Mouse (Mus musculus) ovary, adult 18-20 months (tissue): ENCODE measurements around the gene Rapgef5.

Experiments
- DNase-seq: peaks from one replicate; pipeline ENCODE4 v3.0.0; 2022; ENCODE audit warnings: low spot score, mixed read lengths

The Rapgef5 gene

DNA sequence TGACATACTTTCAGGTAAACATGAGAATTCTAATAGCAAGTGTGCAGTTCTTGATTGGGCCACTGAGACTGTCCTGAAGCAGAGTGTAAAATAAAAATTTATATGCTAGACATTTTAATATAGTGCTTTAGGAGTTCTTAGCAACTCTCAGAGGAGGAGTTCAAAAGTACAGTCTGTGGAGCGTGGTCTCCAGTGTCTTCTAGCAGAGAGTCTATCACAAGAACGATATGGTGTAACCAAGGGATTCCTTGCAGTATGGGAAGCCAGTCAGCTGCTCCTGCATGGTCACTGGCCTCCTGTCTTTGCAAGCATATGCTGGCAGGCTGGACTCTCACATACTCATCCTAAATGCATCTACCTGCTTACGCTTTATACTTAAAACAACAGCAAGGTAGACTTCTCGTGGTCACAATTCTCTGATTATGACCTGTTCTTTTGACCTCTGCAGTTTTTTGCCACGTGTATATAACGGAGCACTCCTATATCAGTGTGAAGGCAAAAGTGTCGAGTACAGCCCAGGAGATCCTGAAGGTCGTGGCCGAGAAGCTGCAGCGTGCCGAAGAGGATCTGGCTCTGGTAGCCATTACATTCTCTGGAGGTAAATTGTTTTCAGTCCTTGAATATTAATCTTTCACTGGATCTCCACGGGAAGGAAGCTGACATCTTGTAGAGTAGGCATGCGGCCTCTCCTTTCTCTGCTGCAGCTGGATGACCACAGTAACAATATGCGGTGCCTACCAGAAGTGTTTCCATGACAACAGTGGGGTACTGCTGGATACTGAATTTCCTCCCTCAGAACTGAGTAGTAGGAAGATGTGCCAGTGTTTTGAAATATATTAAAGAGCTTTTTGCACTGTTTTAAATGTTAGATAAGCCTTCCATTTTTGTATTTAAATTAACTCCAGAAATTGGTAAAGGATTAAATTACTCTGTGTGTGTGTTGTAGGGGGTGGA, 204.8 kb downstream of the Rapgef5 start:
- no peak for DNase-seq

- no peak for DNase-seq
Measured at GRCm38 (mm10) chr12:117721748-117722150, 205.5 kb downstream of the Rapgef5 start.

DNA sequence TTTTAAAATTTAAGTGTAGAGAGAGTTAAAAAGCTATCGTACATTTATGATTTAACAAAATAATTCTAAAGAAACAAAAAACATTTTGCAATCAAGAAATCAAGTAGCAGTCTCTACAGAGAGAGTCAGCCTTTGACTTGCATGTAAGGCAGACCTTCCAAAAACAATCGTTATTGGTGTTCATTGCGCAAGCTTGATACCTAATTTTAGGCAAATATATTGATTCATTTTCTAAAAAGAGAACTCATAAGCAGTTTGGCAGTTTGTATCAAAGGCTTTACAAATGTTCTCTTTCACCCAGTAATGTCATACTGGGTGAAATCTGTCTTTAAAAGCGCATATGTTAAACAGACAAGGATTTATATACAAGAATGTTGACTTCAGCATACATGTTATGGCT, 208.7 kb downstream of the Rapgef5 start:
- no peak for DNase-seq

GRCm38 (mm10) chr12:117727481-117728177, 211.3 kb downstream of the Rapgef5 start:
- no peak for DNase-seq

- DNase-seq: no peak
Measured at GRCm38 (mm10) chr12:117728178-117728611, 211.9 kb downstream of the Rapgef5 start.

- DNase-seq: no peak
Measured at GRCm38 (mm10) chr12:117733611-117734010, 217.3 kb downstream of the Rapgef5 start.

GRCm38 (mm10) chr12:117736130-117736529, 219.9 kb downstream of the Rapgef5 start:
- no peak for DNase-seq

- DNase-seq: no peak
Measured at GRCm38 (mm10) chr12:117736928-117737327, 220.6 kb downstream of the Rapgef5 start.

GRCm38 (mm10) chr12:117737332-117738031, 221.2 kb downstream of the Rapgef5 start:
- no peak for DNase-seq

DNA sequence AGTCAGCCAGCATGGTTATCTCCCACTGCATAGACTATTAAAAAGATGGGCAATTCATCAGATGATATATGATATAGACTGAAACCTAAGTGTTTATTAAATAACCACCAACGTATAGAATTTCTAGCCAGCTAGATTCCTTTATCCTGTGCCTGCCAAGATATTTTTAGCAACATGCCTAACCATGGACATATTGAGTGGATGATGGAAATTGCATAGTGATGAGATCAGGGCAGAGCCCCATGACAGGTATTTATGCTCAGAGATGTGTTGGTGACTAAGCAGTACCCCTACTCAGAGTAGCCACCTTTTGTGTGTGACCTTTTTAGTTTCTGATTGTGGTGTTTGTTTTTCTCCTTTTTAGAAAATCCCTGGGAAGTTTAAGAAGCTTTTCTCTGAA, 226.2 kb downstream of the Rapgef5 start:
- no peak for DNase-seq

DNA sequence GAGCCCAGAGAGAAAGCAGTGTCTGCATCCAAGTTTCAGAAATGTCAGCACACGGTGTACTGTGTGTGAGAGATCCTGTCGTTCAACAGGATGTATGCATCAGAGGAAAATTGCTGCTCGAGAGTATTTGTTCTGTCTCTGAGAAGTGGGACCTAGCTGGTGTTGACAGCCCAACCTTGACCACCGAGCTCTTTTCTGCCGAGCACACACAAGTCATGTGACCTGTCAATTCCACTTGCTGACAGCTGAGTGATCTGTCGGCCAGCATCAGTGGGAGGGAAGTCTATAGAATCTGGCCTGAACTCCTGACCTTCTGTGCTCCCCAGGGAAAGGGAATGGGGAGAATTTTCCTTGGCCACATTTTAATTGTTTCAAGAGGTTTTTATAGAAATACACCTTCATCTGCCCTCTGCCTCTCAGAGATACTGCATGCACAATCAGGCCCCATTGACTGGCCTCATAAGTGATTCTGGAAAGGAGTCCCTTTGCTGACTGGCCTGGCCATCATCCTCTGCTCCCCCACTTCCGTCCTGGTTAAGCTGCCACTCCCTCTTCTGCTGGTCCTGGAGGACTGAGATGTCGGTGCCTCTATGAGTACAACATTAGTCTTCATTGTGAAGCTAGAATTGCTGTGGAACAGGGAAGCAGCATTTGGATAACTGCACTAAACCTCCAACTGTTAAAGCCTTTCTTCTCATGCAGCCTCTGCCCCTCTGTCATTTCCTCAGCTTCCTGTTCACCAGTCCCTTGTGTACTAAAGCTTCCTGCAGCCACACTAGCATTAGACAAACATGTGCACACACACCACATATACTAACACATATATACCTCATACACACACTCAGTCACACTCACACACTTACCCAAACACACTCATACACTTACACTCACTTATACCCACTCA, 228.6 kb downstream of the Rapgef5 start:
- DNase-seq: no peak

GRCm38 (mm10) chr12:117746611-117747010, 230.3 kb downstream of the Rapgef5 start:
- no peak for DNase-seq

- DNase-seq: no peak
Measured at GRCm38 (mm10) chr12:117751045-117751444, 234.8 kb downstream of the Rapgef5 start.

GRCm38 (mm10) chr12:117751520-117752383, 235.5 kb downstream of the Rapgef5 start:
- no peak for DNase-seq

DNA sequence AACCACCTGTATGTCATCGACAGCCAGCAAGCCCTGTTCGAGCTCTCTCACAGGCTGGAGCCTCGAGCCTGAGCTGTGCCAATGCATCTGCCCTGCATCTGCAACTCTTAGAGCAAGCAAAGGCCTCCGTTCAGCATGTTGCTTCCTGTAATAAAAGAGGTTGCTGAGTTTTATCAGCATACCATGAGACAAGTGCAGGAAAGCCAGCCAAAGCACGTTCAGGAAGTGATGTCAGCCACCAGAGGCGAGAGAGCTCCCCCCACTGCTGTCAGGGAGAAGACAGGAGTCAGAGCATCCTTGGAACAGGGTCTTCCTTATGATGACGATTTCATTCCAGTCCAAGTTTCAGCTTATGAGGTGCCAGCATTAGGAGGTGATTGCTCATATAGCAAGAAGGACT, 239.7 kb downstream of the Rapgef5 start:
- DNase-seq: no peak

DNA sequence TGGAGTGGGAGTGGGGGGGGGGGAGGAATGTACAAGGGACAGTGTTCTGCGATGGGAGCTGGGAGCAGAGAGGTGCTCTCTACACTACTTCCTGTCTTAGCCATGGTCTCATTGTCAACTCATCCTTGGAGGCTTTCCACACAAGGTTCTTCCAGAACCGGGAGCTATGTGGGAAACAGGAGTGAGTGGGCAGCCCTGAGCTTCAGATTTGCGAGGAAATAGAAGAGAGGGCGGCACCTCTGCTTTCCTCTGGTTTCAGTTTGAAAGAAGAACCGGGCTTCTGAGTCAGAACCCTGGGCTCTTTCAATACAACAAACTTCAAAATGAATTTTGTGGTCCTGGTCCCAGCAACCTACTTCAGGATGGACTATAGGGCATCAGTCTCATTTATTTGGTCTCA, 244.1 kb downstream of the Rapgef5 start:
- no peak for DNase-seq

DNA sequence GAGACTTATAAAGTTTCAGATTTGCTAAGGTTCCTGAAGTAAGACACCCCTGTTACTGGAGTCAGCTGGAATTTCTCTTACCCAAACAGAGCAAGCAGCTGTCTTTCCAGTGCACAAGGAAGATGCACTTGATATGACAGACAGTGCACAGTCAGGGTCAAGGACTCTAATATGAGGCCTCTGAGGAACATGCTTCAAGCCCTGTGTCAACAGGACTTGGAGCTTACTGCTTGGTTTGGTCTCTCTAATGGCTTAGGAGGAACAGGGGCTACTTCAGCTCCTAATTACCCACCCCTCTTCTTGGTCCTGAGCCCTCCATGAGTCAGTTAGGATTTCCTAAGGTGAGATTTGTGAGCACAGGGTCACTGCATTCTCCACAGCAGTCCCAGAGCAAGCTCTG, 244.6 kb downstream of the Rapgef5 start:
- DNase-seq: no peak

DNA sequence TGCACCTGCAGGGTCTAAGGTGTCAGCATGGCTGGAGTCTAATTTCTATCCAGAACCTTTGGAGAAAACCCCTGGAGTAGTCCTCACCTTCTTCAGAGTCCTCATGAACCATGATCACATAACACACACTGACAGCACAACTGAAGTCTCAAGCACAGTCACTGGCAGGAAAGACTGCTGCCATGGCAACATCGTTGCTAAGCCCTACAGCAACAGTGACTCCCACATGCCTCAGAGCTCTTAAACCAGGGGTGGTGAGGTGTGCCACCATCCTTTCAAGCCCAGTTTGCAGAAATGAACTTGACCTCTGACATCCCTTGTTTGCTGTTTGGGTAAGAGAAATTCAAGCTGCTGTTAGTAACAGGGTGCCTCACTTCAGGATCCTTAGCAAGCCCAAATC, 245.4 kb downstream of the Rapgef5 start:
- DNase-seq: no peak

DNA sequence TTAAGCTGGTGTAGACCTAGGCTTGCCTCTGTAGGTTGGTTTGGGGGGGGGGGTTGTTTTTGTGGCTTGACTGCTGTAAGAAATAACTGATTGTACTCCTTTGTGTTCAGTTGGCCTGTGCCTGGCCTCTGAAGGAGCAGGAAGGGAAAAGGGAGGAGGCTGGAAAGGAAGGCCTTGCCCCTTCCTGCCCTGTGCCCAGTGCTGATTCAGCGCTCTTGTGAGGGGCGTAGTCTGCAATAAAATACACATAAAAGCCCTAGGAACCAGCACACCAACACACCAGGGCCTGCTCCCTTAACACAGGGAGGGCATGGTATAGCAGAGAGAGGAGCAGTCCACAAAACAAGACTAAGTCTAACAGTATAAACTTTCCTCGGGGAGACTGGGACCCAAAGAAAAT, 247.0 kb downstream of the Rapgef5 start:
- DNase-seq: no peak

DNA sequence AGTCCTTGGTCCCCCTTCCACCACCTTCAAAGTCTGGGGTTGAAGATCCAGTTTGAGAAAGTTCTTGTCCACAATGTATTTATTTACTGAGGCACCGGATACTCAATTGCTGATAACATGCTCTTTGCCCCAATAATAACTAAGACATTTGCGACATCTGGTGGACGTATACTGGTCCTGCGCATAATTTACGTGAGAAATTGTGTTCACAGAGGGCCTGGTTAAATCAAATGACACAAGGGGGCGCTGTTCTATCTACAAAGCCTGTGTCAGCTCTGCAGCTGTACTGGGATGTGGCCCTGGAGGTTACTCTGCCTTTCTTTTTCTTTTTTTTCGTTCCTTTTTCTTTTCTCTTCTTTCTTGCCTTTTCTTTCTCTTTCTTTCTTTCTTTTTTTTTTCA, 248.6 kb downstream of the Rapgef5 start:
- DNase-seq: peak; percentile 17
